Mouse (Mus musculus) stomach, postnatal 0 days (tissue): ENCODE measurements around the gene Nkiras1. TPM values are rescaled to one million over a fixed set of nuclear protein-coding genes. Genes with fewer than 3 reads are reported as not detected.

ENCODE experiments used
- ATAC-seq: fragments of 200-750 bp; cut with Nextera tagmentation; 2 replicates; pipeline ENCODE4 v1.8.0; 2017; ENCODE audit not compliant: low FRiP score, low TSS enrichment
- DNase-seq: peaks from one replicate; pipeline ENCODE4 v3.0.0-alpha.2; 2016; ENCODE audit warnings: low spot score
- H3K27ac ChIP-seq: fragments of 300-500 bp; sonication (generic); replicated peaks from 2 replicates; pipeline ENCODE4 v1.5.1; 2014; ENCODE audit warnings: mild to moderate bottlenecking, control low read depth
- H3K27me3 ChIP-seq: fragments of 300-500 bp; sonication (generic); 2 replicates; pipeline ENCODE4 v1.6.1; 2014; ENCODE audit warnings: low read length; ENCODE audit not compliant: control insufficient read depth, insufficient read depth
- H3K36me3 ChIP-seq: fragments of 300-500 bp; sonication (generic); 2 replicates; pipeline ENCODE4 v1.6.1; 2014; ENCODE audit warnings: low read length, mixed read lengths; ENCODE audit not compliant: control insufficient read depth, insufficient read depth
- H3K4me1 ChIP-seq: fragments of 300-500 bp; sonication (generic); replicated peaks from 2 replicates; pipeline ENCODE4 v1.6.1; 2014; ENCODE audit warnings: antibody characterized with exemption; ENCODE audit not compliant: control insufficient read depth, insufficient read depth
- H3K4me2 ChIP-seq: fragments of 300-500 bp; sonication (generic); replicated peaks from 2 replicates; pipeline ENCODE4 v1.6.1; 2014; ENCODE audit warnings: low read depth, mild to moderate bottlenecking, control low read depth, moderate library complexity
- H3K4me3 ChIP-seq: fragments of 300-500 bp; sonication (generic); 2 replicates; pipeline ENCODE4 v1.5.1; 2014; ENCODE audit warnings: low read depth, low read length, control low read depth
- H3K9ac ChIP-seq: fragments of 300-500 bp; sonication (generic); 2 replicates; pipeline ENCODE4 v1.6.1; 2014; ENCODE audit warnings: mild to moderate bottlenecking, low read length, control low read depth, mixed read lengths
- H3K9me3 ChIP-seq: fragments of 300-500 bp; sonication (generic); 2 replicates; pipeline ENCODE4 v1.6.1; 2016; ENCODE audit warnings: low read length; ENCODE audit not compliant: control insufficient read depth
- CTCF ChIP-seq: IDR thresholded peaks from 2 replicates; pipeline ENCODE4 v1.5.1; 2016; ENCODE audit warnings: antibody characterized with exemption, low read depth, mild to moderate bottlenecking, moderate library complexity
- EP300 ChIP-seq: optimal IDR thresholded peaks from 2 replicates; pipeline ENCODE3; 2016; ENCODE audit warnings: antibody characterized with exemption
- WGBS: fragments of 180-500 bp; shearing (Covaris S2); extraction: QIAGEN DNeasy Blood & Tissue Kit; methylation state at CpG from one replicate; pipeline ENCODE4 v1.1.7; 2014; 5-methylcytosine and 5-hydroxymethylcytosine counted together
- polyA plus RNA-seq: library from polyadenylated mRNA; unstranded; fragments of >200 nt; fragmentation: Nextera tagmentation; extraction: Ambion mirVana; gene quantifications from 2 replicates; pipeline ENCODE4 v1.2.1, GENCODE M21; 2015

Gene Nkiras1
- polyA plus RNA-seq, 1 experiment from 2014 or later: 15.9 TPM

GRCm38 (mm10) chr14:18287391-18287790 is 16.5 kb downstream of the Nkiras1 start:
- 64% methylated on average over 2 of the region's 2 CpGs for WGBS
- peaks cover 2% of the 10 kb centered on the region; the same call in 1 of the 2 replicates for H3K36me3 ChIP-seq
- H3K4me3 ChIP-seq: no peak overlapping the region
- ATAC-seq (peak; percentile 57), DNase-seq (no peak)
- no peaks in the 10 kb centered on the region for H3K27me3 ChIP-seq
- no peaks in the 10 kb centered on the region for H3K4me1 ChIP-seq
- TF ChIP-seq CTCF (no peak), EP300 (no peak)
- no peak overlapping the region for H3K4me2 ChIP-seq
- no peak overlapping the region for H3K9ac ChIP-seq
- no peak overlapping the region for H3K27ac ChIP-seq
- H3K9me3 ChIP-seq: no peaks in the 10 kb centered on the region

GRCm38 (mm10) chr14:18292111-18292510 is 21.2 kb downstream of the Nkiras1 start:
- DNase-seq: no peak
- Histone ChIP-seq H3K4me2 (no peak overlapping the region), H3K4me3 (no peak overlapping the region), H3K36me3 (peaks cover 2% of the 10 kb centered on the region; the same call in 1 of the 2 replicates), H3K9ac (no peak overlapping the region), H3K27me3 (no peaks in the 10 kb centered on the region), H3K9me3 (no peaks in the 10 kb centered on the region), H3K27ac (no peak overlapping the region), H3K4me1 (no peaks in the 10 kb centered on the region)
- WGBS: 88% methylated on average over 3 of the region's 3 CpGs
- no peak for ATAC-seq
- TF ChIP-seq EP300 (no peak), CTCF (no peak)

DNA sequence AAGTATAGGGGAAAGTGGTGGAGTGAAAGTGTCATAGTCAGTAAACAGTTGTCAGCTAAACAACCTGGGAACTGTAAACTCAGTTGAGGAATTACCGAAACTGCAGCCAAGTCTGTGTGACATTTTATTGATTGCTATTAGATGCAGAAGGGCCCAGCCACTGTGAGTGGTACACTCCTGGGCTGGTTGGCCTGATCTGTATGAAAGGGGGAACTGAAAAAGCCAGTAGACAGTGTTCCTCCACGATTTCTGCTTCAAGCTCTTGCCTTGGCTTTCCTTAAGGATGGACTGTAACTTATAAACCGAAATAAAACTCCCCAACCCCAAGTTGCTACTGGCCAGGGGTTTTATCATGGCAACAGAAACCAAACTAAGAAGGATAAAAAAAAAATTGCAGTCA is 21.6 kb downstream of the Nkiras1 start:
- H3K4me1 ChIP-seq: no peaks in the 10 kb centered on the region
- H3K27ac ChIP-seq: no peak overlapping the region
- TF ChIP-seq EP300 (no peak), CTCF (no peak)
- no peak overlapping the region for H3K4me2 ChIP-seq
- no peak overlapping the region for H3K4me3 ChIP-seq
- ATAC-seq: no peak
- 63% methylated on average over 3 of the region's 3 CpGs for WGBS
- no peaks in the 10 kb centered on the region for H3K27me3 ChIP-seq
- no peaks in the 10 kb centered on the region for H3K9me3 ChIP-seq
- H3K9ac ChIP-seq: no peak overlapping the region
- no peak for DNase-seq
- H3K36me3 ChIP-seq: peaks cover 2% of the 10 kb centered on the region; the same call in 1 of the 2 replicates

DNA sequence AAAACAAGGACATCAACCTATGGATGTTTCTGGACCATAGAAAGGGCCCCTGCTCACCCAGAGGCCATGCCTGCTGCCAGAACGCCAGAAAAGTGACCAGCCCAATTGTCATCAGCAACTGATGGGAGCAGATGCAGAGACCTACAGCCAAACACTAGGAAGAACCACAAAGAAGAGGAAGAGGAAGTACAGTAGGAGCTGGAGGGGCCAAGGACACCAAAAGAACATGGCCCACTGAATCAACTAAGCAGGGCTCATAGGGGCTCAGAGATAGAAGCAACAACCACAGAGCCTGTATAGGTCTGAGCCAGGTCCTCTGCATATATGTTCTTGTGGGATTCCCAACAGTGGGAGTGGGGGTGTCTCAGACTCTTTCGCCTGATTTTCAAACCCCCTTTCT is 26.5 kb downstream of the Nkiras1 start:
- DNase-seq: no peak
- Histone ChIP-seq H3K4me3 (no peak overlapping the region), H3K27ac (no peak overlapping the region), H3K9ac (no peak overlapping the region), H3K4me2 (no peak overlapping the region), H3K4me1 (no peaks in the 10 kb centered on the region), H3K27me3 (no peaks in the 10 kb centered on the region), H3K9me3 (no peaks in the 10 kb centered on the region), H3K36me3 (no peaks in the 10 kb centered on the region)
- TF ChIP-seq EP300: no peak
- TF ChIP-seq CTCF: no peak
- ATAC-seq: no peak
- 86% methylated on average over 2 of the region's 2 CpGs for WGBS

DNA sequence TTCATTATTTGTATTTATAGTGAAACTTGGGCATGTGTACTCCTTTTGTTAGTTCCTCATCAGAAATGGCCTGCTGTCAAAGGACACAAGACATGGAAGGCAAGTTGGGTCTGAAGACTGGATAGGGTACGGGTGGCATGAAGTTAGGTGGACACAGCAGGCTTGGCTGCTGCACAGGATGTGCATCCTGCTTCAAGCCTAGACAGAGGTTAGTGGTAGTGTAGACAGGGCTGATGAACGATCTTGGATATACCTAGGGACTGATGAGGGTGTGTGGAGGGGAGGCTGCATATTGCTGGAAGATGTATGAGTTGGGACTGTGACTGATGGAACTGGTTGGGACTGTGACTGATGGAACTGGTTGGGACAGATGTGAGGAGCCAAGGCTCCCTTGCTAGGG is 27.9 kb downstream of the Nkiras1 start:
- Histone ChIP-seq H3K36me3 (no peaks in the 10 kb centered on the region), H3K27ac (peak overlapping the region; percentile 10; the same call in 1 of the 2 replicates), H3K9ac (no peak overlapping the region), H3K27me3 (no peaks in the 10 kb centered on the region), H3K9me3 (no peaks in the 10 kb centered on the region), H3K4me2 (no peak overlapping the region), H3K4me3 (no peak overlapping the region), H3K4me1 (no peaks in the 10 kb centered on the region)
- 77% methylated on average over 2 of the region's 2 CpGs for WGBS
- DNase-seq (no peak), ATAC-seq (no peak)
- TF ChIP-seq CTCF: no peak
- TF ChIP-seq EP300: no peak

DNA sequence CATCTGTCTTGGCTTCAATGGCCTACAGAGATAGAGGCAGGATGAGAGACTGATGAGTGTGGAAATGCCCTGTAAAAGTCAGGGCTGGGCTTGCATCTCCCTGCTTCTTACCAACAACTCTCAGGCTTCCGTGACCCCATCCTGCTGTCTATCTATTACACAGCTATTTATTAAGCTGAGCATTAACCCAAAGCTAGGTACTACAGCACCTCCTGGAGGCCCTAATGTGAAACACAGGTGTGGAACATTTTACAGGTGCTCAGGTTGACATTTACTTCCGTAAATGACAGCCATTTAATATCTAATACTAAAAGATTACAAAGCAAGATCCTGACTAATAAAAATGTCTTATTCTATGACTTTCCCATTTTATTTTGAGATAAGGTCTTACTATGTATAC is 29.7 kb downstream of the Nkiras1 start:
- WGBS: 95% methylated on average over 2 of the region's 2 CpGs
- peak; percentile 45 for TF ChIP-seq CTCF
- no peak for TF ChIP-seq EP300
- Histone ChIP-seq H3K9me3 (no peaks in the 10 kb centered on the region), H3K36me3 (no peaks in the 10 kb centered on the region), H3K4me3 (no peak overlapping the region), H3K9ac (no peak overlapping the region), H3K4me2 (no peak overlapping the region), H3K27me3 (no peaks in the 10 kb centered on the region), H3K27ac (no peak overlapping the region), H3K4me1 (no peaks in the 10 kb centered on the region)
- ATAC-seq (no peak), DNase-seq (no peak)
